Mouse (Mus musculus) gastrocnemius, adult 8-10 months (tissue): ENCODE measurements around the gene Sprr2h. TPM values are rescaled to one million over a fixed set of nuclear protein-coding genes. Genes with fewer than 3 reads are reported as not detected.

Source experiments
- DNase-seq, 2 experiments: peaks; one replicate each; pipeline ENCODE4 v3.0.0; 2022; ENCODE audit warnings: low spot score in 2 of 2
- total RNA-seq, 4 experiments: library from RNA; stranded (reverse); gene quantifications; 2 replicates each; pipeline ENCODE4 v1.2.4; 2022

Sprr2h gene
- total RNA-seq: not detected

- DNase-seq: no peak
Measured at GRCm38 (mm10) chr3:92385385-92385784, at the start of gene Sprr2h. Gene Sprr2h, plus strand, starts transcription at chr3:92385685.

DNA sequence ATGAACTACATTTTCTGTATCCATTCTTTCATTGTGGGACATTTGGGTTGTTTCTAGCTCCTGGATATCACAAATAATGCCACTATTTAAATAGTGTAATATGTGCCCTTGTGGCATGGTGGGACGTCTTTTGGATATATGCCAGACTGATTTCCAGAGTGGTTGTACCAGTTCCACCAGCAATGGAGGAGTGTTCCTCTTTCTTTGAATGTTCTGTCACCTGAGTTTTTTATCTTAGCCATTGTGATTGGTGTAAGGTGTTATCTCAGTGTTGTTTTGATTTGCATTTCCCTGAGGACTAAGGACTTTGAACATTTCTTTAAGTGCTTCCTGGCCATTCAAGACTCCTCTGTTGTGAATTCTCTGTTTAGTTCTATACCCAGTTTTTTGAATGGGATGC lies 49.2 kb upstream of the Sprr2h start:
- DNase-seq: no peak

- DNase-seq: no peak
Measured at GRCm38 (mm10) chr3:92338840-92339239, 46.6 kb upstream of the Sprr2h start, which contains the start of gene Sprr2d. Gene Sprr2d, plus strand, starts transcription at chr3:92339140.

DNA sequence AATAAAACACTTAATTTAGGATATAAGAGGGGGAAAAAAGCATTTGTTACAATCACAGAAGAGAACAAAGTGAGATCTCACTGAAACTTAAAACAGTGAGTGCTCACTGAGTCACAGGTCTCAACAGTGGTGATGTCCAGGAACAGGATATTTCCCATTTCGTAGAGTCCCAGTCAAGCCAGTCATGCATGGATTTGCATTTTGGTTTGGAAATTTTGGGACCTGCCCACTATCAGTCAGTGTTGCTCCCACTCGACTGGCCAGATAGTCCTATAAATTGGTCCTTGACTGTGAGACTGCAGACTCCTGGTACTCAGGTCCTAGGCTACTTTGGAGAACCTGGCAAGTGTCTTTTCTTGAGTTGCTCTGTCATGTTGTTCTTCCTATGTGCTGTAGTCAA lies 33.6 kb upstream of the Sprr2h start, which contains the start of gene Sprr2e:
Gene Sprr2e (plus strand): TSS at position 301 of the 400 bp plus-strand sequence.
- DNase-seq: no peak

GRCm38 (mm10) chr3:92361619-92362018 lies 23.9 kb upstream of the Sprr2h start:
- no peak for DNase-seq

DNA sequence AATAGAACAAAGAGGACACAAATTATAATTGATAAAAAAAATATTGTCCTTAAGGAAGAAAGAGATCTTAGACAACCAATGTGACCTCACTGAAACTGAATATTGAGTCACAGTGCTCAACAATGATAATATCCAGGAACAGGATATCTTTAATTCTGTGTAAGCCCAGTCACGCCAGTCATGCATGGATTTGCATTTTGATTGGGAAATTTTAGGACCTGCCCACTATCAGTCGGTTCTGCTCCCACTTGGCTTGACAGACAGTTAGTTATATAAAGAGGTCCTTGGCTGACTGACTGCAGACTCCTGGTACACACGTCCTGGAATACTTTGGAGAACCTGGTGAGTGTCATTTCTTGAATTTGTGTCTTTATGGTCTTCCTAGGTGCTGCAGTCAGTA lies 20.6 kb upstream of the Sprr2h start, which contains the start of gene Sprr2f:
Gene Sprr2f (plus strand): TSS at position 301 of the 400 bp plus-strand sequence.
- no peak for DNase-seq

- no peak for DNase-seq
Measured at GRCm38 (mm10) chr3:92373613-92374012, 11.9 kb upstream of the Sprr2h start.

DNA sequence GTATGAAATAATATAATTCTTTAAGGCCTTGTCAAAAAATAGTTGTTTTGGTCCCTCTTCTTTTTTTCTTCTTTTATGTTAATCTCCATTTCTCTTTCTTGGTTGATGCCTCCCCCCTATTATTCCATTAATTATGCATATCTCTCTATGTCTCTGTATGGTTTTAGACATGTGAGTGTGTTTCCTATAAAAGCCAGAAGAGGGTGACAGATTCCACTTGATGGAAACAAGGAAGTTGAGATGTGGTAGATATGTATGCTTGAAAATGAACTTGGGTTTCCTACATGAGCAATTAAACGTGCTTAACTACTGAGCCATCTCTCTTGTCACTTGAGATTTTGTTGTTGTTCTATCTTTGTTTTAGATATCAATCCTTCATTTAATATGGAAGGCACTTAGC lies 8.8 kb downstream of the Sprr2h start:
- no peak for DNase-seq

DNA sequence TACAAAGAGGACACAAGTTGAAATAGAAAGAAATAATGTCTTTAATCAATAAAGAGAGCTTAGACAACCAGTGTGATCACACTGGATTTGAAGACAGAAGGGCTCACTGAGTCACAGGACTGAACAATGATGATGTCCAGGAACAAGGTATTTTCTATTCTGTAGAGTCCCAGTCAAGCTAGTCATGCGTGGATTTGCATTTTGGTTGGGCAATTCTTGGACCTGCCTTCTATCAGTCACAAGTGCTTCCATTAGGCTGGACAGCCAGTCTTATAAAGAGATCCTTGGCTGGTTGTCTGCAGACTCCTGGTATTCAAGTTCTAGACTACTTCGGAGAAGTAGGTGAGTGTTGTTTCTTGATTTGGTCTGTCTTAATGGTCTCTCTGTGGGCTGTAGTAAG lies 22.2 kb downstream of the Sprr2h start, which contains the start of gene Sprr2i:
Gene Sprr2i (plus strand): TSS at position 301 of the 400 bp plus-strand sequence.
- no peak for DNase-seq

- no peak for DNase-seq
Measured at GRCm38 (mm10) chr3:92417782-92418181, 32.3 kb downstream of the Sprr2h start, which contains the start of gene Sprr2j-ps. Gene Sprr2j-ps, plus strand, starts transcription at chr3:92418082.

DNA sequence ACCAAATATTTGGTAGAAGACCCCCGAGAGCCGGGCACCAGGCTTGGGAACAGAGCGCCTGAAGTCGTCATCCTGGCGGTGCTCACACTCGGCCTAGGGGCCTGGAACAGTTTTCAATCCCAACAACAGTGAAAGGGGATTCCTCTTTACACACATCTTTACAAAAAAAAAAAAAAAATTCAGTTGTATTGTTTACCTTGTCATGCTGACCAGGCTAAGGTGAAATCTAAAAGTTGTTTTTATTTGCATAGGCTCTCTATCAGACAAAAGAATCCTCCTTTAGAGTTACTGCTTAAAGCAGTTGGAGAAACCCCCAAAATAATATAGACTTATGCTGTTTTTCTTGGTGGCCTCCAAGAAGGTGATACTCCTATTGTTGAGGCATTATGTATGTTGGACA lies 43.8 kb downstream of the Sprr2h start, which contains the start of gene Gm9774:
Gene Gm9774 (minus strand): TSS at position 101 of the 400 bp plus-strand sequence.
- DNase-seq: no peak

DNA sequence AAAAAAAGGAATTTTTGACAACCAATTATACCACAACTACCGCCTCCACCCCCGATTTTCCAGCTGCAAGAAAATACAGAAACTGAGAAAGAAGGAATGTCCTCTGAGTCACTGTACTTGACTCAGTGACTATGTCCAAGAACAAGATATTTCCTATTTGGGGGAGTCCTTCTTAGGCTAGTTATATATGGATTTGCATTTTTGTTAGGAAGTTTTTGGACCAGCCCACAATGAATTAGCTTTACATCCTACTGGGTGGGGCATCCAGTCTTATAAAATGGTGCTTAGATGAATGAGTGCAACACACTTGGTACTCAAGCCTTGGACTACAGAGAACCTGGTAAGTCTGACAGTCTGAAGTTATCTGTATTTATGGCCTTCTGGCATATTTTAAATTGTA lies 46.8 kb downstream of the Sprr2h start, which contains the start of gene Sprr2k:
Gene Sprr2k (plus strand): TSS at position 301 of the 400 bp plus-strand sequence.
- DNase-seq: no peak

Other genes starting within 250 kb of the Sprr2h start
- gene Lelp1, start 242.9 kb upstream of the Sprr2h start, total RNA-seq: not detected
- gene Sprr2a1, start 169.9 kb upstream of the Sprr2h start, total RNA-seq: not detected
- not detected for gene Sprr2a2, start 169.8 kb upstream of the Sprr2h start, total RNA-seq
- gene Sprr2a3, start 100.3 kb upstream of the Sprr2h start, total RNA-seq: not detected
- gene Sprr2b, start 69.1 kb upstream of the Sprr2h start, total RNA-seq: not detected
- not detected for gene Sprr2d, start 46.5 kb upstream of the Sprr2h start, total RNA-seq
- gene Sprr2e, start 33.5 kb upstream of the Sprr2h start, total RNA-seq: not detected
- not detected for gene Sprr2f, start 20.5 kb upstream of the Sprr2h start, total RNA-seq
- gene Sprr2i, start 22.3 kb downstream of the Sprr2h start, total RNA-seq: not detected
- gene Sprr2j-ps, start 32.4 kb downstream of the Sprr2h start, total RNA-seq: not detected
- 1 to 10 TPM in 3 of 4 experiments, not detected in 1; 2.7 to 4.8 (median 4.7) TPM for gene Gm9774, start 43.7 kb downstream of the Sprr2h start, total RNA-seq
- gene Sprr2k, start 46.9 kb downstream of the Sprr2h start, total RNA-seq: not detected
- gene Sprr1b, start 53.1 kb downstream of the Sprr2h start, total RNA-seq: not detected
- gene Sprr3, start 73.0 kb downstream of the Sprr2h start, total RNA-seq: not detected
- not detected for gene Sprr1a, start 100.2 kb downstream of the Sprr2h start, total RNA-seq
- not detected for gene Sprr4, start 114.8 kb downstream of the Sprr2h start, total RNA-seq
- gene 2310046K23Rik, start 148.8 kb downstream of the Sprr2h start, total RNA-seq: not detected
- gene Ivl, start 188.1 kb downstream of the Sprr2h start, total RNA-seq: not detected
- not detected for gene Smcp, start 203.3 kb downstream of the Sprr2h start, total RNA-seq
- not detected for gene 2210017I01Rik, start 221.8 kb downstream of the Sprr2h start, total RNA-seq
- not detected for gene Lce6a, start 236.0 kb downstream of the Sprr2h start, total RNA-seq